Mouse (Mus musculus): ENCODE data around the gene Slc25a44. TPM values are rescaled to one million over a fixed set of nuclear protein-coding genes. Genes with fewer than 3 reads are reported as not detected.

Gene Slc25a44
- total RNA-seq (2021): 42.9 and 45.9 TPM in 2 replicates
- long read RNA-seq, transcript Slc25a44-201 (4 exons, 3,577 nt): major isoform, 26 of 74 reads
- long read RNA-seq, partial matches to known transcripts: 2 of 74 reads
- long read RNA-seq, other reads (novel, unspliced or antisense): 40 of 74 reads

GRCm38 (mm10) chr3:88424605-88425329 is at the start of gene Slc25a44:
Gene Slc25a44, minus strand, starts transcription at chr3:88425139.
- peak; percentile 85 for DNase-seq

DNA sequence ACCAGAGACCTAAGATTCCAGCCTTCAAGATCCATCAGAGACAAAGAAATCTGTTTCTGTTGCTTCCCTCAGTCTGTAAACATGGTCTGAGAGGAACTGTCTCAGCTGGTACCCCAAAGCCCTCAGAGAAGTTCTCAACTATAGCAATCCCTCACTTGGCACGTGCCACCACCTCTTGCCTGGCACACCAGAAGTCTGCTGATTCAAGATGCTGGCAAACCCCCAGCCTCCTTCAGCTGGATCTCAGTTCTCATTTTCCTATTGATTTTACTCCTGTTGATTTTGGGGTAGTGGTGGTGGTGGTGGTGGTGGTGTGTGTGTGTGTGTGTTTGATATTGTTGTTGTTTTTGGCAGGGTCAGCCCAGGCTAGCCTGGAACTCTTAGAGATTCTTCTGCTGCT is 48.6 kb upstream of the Slc25a44 start:
- no peak for DNase-seq

GRCm38 (mm10) chr3:88473020-88473419 is 48.1 kb upstream of the Slc25a44 start:
- no peak for DNase-seq

GRCm38 (mm10) chr3:88470943-88471479 is 46.1 kb upstream of the Slc25a44 start:
- DNase-seq: no peak

DNA sequence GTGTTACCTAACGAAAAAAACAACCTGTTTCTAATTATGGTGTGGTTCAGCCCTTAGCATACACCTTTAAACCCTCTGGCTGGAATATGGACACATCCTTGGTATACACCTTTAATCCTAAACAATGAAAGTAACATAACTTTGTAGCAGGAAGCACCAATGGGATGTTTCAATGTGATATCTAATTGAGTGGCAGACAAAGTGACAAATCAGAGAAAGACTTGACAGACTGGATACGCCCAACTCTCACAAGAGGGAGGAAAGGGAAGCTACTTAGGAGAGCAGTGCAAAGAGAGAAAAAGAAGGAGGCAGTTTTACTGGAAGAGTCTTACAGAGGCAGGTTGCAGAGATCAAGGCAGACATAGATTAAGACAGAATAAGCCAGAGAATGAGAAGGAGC is 44.5 kb upstream of the Slc25a44 start:
- DNase-seq: no peak

DNA sequence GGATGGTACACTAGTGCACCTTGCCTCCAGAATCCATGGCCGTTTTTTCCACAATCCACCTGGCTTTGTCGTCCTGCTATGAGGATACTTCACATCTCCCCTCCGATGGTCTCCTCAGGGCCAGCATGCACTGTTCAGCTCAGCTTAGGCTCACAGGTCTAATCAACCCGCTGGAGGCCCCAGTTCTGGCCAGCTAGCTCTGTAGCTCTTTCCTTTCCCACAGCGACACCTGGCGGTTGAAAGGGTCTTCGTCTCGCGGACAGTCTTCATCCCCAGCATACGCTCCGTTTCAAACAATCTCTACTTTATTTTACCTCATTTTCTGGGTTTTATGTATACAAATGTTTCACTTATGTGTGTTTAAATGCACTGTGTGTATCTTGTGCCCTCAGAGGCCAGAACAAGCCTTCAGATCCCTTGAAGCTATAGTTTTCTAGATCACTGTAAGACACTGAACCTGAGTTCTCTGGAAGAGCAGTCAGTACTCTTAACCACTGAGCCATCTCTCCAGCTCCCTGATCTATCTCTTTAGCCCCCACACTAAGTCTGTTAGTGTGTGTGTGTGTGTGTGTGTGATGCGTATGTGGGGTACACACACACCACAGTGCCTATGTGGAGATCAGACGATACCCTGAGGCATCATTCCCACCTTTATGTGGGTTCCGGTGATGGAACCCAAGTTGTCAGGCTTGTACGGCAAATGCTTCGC is 42.3 kb upstream of the Slc25a44 start:
- DNase-seq: peak; percentile 93

GRCm38 (mm10) chr3:88465127-88465526 is 40.2 kb upstream of the Slc25a44 start:
- no peak for DNase-seq

- no peak for DNase-seq
These were observed 39.5 kb upstream of the Slc25a44 start for GRCm38 (mm10) chr3:88464425-88464824.

DNA sequence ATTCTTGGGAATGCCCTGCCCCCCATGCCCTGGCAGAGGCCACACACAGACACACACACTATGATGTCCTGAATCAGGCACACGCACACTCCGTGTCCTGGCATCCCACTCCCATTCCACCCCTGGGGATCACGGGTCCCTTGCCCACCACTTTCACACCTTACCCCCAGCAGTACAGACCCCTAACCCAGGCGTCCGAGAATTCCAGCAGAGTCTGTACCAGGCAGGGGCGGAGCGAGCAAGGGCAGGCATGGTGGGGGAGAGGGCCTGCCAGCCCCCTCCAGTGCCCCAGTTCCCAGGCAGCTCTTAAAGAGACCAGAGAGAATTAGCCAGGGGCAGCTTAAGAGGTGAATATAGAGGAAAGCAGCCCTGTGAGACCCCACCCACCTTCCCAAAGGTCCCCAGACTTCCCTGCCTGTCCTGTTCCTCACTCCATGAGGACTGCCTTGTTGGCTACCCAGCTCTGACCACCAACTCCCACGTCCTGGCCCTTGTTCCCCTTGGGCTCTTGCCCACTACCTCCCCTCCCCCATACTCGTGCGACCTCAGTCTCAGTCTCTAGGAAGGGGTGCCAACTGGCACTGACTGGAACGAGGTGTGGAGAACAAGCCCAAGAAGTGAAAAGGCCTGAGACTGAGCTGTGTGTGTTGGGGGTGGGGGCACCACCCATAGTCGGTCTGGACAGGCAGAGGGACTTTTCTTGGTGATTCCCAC is 36.2 kb upstream of the Slc25a44 start, which contains the start of gene Sema4a:
Gene Sema4a, minus strand, starts transcription at position 200 of the 714 bp plus-strand sequence.
- no peak for DNase-seq

- DNase-seq: no peak
These were observed 35.1 kb upstream of the Slc25a44 start for GRCm38 (mm10) chr3:88460029-88460428.

DNA sequence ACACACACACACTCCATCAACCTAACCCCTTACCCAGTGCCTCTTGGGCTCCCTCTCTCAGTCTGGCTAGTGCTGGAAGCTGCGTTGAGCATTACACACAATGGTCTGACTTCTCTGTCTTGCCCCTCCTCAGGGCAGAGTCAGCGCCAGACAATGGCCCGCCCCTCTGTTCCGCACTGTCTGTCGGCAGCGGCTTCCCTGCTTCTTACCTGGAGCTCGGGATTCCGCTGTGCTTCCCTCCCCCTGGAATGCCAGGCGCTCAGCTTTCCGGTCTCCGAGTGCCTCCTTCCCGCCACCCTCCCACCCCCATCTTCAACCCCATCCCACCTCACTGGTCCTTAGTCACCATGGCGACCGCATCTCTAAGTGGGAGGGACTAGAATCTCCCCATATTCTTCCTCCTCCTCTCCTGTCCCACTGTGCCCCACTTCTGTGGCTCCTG is 33.9 kb upstream of the Slc25a44 start:
- DNase-seq: no peak

DNA sequence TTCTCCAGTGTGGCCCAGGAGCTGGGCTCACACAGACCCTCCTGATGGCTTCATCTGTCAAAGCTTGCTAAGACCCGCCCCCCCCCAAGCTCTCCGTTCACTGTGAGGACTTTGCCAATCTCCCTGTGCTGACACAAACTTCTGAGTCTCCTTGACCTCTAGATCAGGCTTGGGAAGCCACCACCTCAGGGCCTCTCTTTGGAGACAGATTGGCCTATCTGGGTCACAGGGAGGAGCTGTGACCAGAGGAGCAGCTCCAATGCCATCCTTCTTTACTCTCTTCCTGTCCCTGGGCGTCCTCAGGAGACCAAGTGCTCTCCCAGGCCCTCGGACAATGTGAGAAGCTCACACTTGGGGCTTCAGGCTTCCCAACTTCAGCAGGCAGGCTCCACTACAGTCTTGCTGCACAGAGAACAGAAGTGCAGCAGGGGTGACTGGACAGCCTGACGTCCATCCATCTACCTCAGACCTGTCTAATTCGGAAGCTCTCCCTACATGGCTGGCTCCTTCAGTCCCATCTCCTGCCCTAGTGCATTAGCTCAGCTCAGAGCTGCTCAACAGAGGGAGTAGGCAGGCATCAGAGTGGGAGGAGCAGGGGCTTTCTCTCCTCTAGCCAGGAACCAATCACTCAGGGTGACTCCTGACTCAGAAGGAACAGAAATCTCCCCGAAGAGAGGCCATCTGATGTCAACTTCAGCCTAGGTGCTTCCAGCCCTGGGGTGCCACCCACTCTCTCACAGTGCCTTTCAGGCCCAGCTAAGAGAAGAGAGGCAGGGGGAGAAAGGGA is 32.0 kb upstream of the Slc25a44 start:
- no peak for DNase-seq

- DNase-seq: no peak
These were observed 31.4 kb upstream of the Slc25a44 start for GRCm38 (mm10) chr3:88456313-88456712.

- DNase-seq: no peak
These were observed 30.8 kb upstream of the Slc25a44 start for GRCm38 (mm10) chr3:88455588-88456264.

- no peak for DNase-seq
These were observed 30.0 kb upstream of the Slc25a44 start for GRCm38 (mm10) chr3:88454762-88455587.

- no peak for DNase-seq
These were observed 29.0 kb upstream of the Slc25a44 start for GRCm38 (mm10) chr3:88453986-88454385.

DNA sequence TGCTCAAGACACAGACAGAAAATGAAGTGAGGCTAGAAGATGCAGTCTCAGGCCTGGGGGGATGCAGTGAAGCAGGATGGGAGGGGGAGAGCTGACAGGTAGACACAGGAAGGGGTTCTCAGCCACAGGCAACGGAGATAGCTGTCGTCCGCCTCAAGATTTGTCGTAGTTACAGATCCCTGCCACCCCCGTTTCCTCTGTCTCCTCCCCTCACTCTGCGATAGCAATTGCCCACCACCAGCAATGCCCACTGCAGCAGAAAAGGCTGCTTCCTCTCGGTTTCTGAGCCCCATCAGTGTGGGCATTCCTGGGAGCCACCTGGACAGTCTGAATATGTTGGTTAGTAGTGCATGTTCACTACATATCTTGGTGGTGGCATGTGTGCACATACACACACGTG is 28.4 kb upstream of the Slc25a44 start:
- DNase-seq: no peak

GRCm38 (mm10) chr3:88452716-88453115 is 27.8 kb upstream of the Slc25a44 start:
- DNase-seq: no peak

- DNase-seq: no peak
These were observed 27.3 kb upstream of the Slc25a44 start for GRCm38 (mm10) chr3:88452246-88452645.
